In the genomic region with DNA sequence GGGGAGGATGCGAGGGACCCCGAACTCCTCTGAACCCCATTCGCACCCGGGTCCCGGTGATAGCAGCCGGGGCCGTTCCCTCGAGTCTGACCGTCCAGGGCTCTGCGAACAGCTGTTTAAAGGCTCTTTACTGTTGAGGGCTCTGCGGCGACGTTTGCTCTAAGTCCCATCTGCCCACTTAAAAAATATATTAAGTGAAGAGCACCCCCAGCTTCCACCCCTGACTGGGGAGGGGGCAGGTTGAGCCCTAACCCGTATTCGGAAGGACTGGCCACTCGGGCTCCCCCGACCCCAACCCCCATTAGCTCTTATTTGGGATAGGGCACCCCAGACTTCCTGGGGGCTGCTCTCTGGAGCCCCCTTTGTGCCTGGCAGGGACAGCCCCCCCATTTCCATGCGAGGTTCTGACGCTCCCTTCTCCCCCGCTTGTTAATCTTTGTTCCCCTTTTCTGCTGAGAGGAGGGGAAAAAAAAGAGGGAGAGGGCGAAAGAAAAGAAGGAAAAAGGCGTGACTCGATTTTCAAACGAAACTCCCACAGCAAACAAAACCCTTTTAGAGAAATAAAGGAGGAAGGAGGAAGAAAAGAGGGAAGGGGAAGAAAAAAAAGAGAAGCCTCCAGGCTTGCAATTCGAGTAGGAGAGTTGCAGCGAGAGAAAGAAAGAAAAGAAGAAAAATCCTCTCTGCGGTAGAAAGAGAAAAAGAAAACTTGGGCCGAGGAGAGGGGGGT, we compare ENCODE assay signal across 7 mouse cellular contexts. TPM values are rescaled to one million over a fixed set of nuclear protein-coding genes. Genes with fewer than 3 reads are reported as not detected.
A peak's percentile ranks its signal among the peaks of the same experiment; 100 is the strongest.
DNase-seq lines count a peak whose midpoint lies in the region; ATAC-seq and TF ChIP-seq lines count a peak whose summit lies in the region.

No protein-coding gene starts in this region.

- peak overlapping the region; percentile 70 for H3K4me3 ChIP-seq in layer of hippocampus, adult 2 months
- peak overlapping the region; percentile 93 for H3K4me3 ChIP-seq in hindbrain, embryonic 10.5 days
- peak overlapping the region; percentile 92 for H3K4me3 ChIP-seq in midbrain, embryonic 11.5 days (ENCODE audit: low read depth, low read length)

- peak overlapping the region; percentile 98 for H3K9ac ChIP-seq in midbrain, embryonic 11.5 days (ENCODE audit: low read length)

- H3K9me3 ChIP-seq in hindbrain, embryonic 10.5 days: no peaks in the 10 kb centered on the region
- no peaks in the 10 kb centered on the region for H3K9me3 ChIP-seq in midbrain, embryonic 11.5 days (ENCODE audit: control insufficient read depth, low read length)

- under 1% methylated on average over 28 of the region's 28 CpGs for WGBS in hindbrain, embryonic 10.5 days
- WGBS in midbrain, embryonic 11.5 days: under 1% methylated on average over 28 of the region's 28 CpGs

- DNase-seq in layer of hippocampus, adult 2 months (ENCODE audit: low spot score in 2 of 2): no peak
- no peak for DNase-seq in layer of hippocampus, adult 9-10 months (ENCODE audit: low spot score)
- DNase-seq in brain, embryonic 14.5 days (ENCODE audit: low read depth): peak; percentile 57
- no peak for DNase-seq in hindbrain, embryonic 10.5 days (ENCODE audit: low spot score)
- DNase-seq in midbrain, embryonic 11.5 days (ENCODE audit: low spot score, missing footprints): peak; percentile 96
- no peak for DNase-seq in urinary bladder, postnatal 10 days (ENCODE audit: low spot score)
- DNase-seq in left cerebral cortex, adult 9 months (ENCODE audit: low spot score in 2 of 2): no peak

- TF ChIP-seq CTCF in layer of hippocampus, adult 2 months (conservative IDR thresholded peaks at IDR 0.05): no peak
- TF ChIP-seq CTCF in brain, embryonic 14.5 days (IDR thresholded peaks at IDR 0.05; ENCODE audit: borderline replicate concordance, extremely low read depth, insufficient read depth, insufficient read length): no peak

- peaks cover 5% of the 10 kb centered on the region for H3K36me3 ChIP-seq in hindbrain, embryonic 10.5 days
- H3K36me3 ChIP-seq in midbrain, embryonic 11.5 days (ENCODE audit: control insufficient read depth, insufficient read depth, low read length): no peaks in the 10 kb centered on the region

- peak overlapping the region; percentile 89 for H3K27ac ChIP-seq in layer of hippocampus, adult 2 months
- H3K27ac ChIP-seq in hindbrain, embryonic 10.5 days: peak overlapping the region; percentile 99
- H3K27ac ChIP-seq in midbrain, embryonic 11.5 days (ENCODE audit: low read depth, low read length): peak overlapping the region; percentile 98

- no peak for TF ChIP-seq POLR2A in brain, embryonic 14.5 days (IDR thresholded peaks at IDR 0.05; ENCODE audit: borderline replicate concordance, extremely low read depth, insufficient read depth, insufficient read length, poor library complexity, severe bottlenecking)

- ATAC-seq in midbrain, embryonic 11.5 days (ENCODE audit: low FRiP score): peak; percentile 6

- peaks cover 48% of the 10 kb centered on the region for H3K4me1 ChIP-seq in hindbrain, embryonic 10.5 days (replicated peaks)
- peaks cover 23% of the 10 kb centered on the region for H3K4me1 ChIP-seq in midbrain, embryonic 11.5 days (ENCODE audit: control insufficient read depth, insufficient read depth, low read length)

- no peaks in the 10 kb centered on the region for H3K27me3 ChIP-seq in hindbrain, embryonic 10.5 days (ENCODE audit: insufficient read depth, poor library complexity, severe bottlenecking)
- no peaks in the 10 kb centered on the region for H3K27me3 ChIP-seq in midbrain, embryonic 11.5 days (ENCODE audit: control insufficient read depth, insufficient read depth, low read length)

- H3K4me2 ChIP-seq in midbrain, embryonic 11.5 days: peak overlapping the region; percentile 98

RNA-seq across cellular contexts. Expression of gene Zfp710, which starts 0.9 kb away (rescaled TPM):
- total RNA-seq in layer of hippocampus, adult 2 months (2021): 10 to 100 TPM; 21.4 to 27.3 TPM
- polyA plus RNA-seq in brain, embryonic 14.5 days (2012; rRNA removed): 34.8 and 36.1 TPM in 2 replicates
- polyA plus RNA-seq in hindbrain, embryonic 10.5 days (2016; fragmentation: Nextera tagmentation; extraction: Ambion mirVana): 37.5 and 39.3 TPM in 2 replicates
- 25.6 and 31.3 TPM in 2 replicates for polyA plus RNA-seq in midbrain, embryonic 11.5 days (2014; fragmentation: Nextera tagmentation; extraction: Ambion mirVana)

Comparison
In these comparisons a context has a peak if more than half of its experiments do, and no peak if none do; other contexts are left out.
1. DNase-seq: peak in brain, embryonic 14.5 days (single experiment) and midbrain, embryonic 11.5 days (single experiment); none in layer of hippocampus, adult 2 months (0 of 2), layer of hippocampus, adult 9-10 months (single experiment), hindbrain, embryonic 10.5 days (single experiment), urinary bladder, postnatal 10 days (single experiment) and left cerebral cortex, adult 9 months (0 of 2).
2. Peak in every context shown above with its lines, with median percentiles within 50 percentile points of each other: H3K27ac ChIP-seq and H3K4me3 ChIP-seq.